Mouse (Mus musculus) ovary, postnatal 10 days (tissue): ENCODE data around the gene D630039A03Rik.
A peak's percentile ranks its signal among the peaks of the same experiment; 100 is the strongest.

Experiments
- DNase-seq: peaks from one replicate; pipeline ENCODE4 v3.0.0; 2022; ENCODE audit warnings: low spot score

D630039A03Rik gene

DNA sequence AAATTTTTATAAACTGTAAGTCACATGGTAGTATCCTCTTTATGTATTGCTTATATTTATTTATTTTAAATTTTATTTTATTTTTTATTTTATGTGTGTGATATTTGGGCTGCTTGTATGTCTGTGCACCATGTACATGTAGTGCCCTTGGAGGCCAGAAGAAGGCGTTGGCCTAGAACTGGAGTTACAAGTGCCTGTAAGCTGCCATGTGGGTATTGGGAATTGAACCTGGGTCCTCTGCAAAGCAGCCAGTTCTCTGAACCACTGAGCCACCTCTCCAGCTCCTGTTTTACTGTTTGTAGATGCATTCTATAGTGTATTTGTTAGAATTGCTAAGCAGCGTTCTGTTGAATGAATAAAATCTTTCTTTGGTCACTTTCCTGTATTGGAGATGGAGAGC, 27.9 kb downstream of the D630039A03Rik start:
- DNase-seq = no peak

DNA sequence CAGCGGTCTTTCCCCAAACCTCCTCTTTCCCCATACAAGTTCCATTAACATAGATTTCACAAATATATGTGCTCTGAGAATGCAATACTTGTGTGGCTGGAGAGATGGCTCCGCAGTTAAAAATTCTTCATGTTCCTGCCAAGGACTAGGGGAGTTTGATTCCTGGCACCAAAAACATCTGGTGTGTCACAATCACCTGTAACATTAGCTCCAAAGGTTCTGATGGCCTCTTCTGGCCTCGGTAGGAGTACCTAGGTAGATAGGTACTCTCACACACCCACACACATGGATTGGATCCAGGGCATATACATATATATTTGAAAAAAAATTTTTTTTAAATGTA, 29.2 kb downstream of the D630039A03Rik start:
- DNase-seq = no peak

DNA sequence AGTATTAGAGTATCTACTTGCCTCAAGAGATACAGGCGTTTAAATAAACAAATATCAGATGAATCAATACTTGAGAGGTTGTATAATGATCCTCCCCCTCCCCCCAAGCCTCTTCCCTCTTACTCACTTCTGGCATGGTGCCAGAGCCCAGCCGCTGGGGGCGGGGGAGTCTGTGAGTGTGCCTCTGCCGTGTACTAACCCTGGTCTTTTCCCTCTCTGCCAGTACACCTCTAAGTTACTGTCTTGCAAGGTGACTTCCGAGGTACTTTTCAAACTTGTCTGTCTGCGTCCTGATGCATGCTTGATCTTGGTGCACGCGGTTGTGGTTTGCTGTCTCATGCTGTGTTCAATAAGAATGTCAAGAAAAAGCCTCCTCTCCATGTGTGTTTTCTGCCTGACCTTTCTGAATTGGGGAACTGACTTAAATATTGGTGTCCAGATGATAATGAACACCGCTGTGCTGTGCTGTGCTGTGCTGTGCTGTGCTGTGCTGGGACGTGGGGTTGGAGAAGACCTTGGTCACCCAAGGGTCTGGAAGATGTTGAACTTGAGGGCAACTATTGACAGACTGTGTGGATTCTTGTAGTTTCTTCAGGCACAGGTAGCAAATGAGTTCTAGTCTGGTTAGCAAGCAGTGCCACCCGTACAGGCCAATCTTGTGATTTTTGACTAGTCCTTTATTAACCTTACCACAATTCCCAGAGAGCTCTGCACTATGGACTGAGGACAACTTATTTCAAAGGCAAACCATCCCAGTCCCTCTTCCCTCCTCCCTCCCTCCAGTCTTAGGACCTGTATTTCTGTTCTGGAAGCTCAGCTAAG, 29.8 kb downstream of the D630039A03Rik start:
- DNase-seq = no peak

DNA sequence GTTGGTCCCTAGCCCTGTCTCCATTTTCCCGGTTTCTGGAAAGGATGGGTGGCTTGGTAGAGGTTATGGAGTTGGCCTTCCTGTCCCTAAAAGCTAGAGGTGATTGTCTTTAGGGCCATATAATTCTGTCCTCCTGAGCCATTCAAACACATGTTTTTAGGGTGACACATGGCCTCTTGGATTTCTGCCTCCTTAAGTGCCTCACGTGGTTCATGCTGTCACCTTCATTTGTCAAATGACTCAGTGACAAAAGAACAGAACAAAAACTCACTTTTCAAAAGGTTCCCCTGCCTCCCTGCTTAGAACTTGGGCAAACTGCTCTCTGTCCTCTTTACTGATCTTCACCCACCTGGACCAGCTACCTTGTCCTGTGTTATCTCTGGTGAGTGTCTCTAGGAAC, 30.9 kb downstream of the D630039A03Rik start:
- no peak for DNase-seq

DNA sequence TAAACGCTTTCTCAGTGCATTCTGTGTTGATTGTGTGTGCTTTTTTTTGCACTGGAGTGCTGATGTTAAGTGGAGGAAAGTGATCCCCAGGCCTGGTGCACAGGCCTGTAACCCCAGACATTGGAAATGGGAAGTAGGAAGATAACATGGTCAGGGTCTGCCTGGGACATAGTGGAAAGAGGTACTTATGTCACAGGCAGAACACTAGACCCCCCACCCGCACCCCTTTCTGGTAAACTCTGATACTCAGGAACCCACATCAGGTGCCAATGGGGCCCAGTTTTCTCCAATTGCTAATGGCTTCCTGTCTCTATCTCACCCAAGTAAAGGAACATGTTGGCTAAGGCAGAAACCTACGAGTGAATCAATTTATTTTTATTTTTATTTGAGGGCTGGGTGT, 31.6 kb downstream of the D630039A03Rik start:
- DNase-seq = no peak

DNA sequence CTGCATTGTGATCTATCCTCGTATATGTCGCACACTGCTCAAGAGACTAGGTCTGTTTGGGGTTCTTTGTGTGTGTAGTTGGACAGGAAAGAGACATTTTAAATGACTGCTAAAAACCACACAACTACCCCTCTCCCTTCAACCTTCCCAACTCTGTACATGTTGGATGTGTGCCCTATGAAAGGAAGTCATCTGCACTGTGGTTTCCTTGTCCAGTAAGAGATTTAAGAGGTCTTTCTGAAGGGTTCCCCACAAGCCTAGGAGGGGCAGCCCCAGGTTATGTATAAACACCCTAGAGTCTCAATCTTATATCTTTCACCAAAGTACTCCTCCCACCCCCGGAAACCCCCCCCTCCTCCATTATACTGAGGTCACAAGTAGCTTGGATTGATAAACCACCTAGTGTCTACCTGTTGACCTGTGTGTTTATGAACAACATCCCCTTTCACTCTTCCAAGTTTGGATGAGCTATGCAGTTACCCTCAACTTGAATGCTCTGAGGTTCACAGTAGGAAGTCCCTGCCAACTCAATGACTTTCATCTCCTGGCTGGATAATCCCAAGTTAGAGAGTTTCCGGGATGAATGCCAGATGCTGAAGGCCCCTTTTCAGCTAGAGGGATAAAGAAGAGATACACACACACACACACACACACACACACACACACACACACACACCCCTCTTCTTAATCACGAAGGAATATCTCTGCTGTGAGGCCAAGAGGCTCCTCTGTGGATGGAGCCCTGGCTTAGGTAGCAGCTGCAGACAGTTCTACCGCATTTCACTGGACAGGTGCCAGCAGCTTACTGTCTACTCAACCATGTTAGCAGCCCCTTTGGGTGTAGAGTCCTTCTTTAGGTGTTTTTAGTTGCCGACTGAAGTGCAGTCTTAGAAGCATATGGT, 32.3 kb downstream of the D630039A03Rik start:
- no peak for DNase-seq

DNA sequence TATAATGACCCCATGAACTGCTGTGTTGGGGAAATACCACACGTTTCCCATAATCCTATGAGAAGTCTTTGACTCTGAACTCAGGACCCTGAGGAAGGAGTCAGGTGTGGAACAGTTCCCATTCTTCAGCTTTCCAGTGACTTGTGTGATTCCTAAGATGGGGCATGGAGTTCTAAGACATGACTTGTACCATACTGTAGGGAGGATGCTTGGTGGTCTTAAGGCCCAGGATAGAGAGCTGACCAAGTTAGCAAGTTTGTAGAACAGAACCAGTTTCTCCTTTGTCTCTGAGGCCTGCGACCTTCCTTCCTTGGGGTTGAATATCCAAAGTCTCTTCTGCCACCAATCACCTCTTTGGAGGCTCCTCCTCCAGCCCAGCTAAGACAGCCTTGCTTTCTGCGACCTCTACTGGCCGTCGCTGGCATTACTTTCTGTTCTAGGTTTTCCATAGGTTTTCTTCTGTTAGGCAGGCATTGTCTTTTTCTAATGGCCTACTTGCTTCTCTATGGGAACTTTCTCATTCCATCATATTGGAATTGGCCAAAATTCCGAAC, 36.2 kb downstream of the D630039A03Rik start:
- DNase-seq = peak; percentile 69

DNA sequence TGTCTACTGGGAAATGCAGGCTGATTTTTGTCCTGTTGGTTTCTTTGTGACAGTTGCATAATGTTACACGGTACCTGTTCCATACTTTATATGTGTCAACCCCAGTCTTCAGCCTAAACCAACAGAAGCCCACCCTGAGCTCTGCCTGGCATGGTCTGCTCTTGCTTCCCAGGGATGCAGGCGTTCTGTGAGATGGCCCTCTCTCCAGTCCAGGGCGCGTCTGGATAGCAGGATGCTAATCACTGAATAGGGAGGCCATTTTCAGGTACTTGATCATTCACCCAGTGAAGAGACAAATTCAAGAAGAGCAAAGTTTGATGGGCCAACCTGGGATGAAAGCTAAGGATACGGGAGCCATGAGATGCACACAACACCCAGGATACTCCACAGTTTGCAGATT, 37.0 kb downstream of the D630039A03Rik start:
- no peak for DNase-seq

DNA sequence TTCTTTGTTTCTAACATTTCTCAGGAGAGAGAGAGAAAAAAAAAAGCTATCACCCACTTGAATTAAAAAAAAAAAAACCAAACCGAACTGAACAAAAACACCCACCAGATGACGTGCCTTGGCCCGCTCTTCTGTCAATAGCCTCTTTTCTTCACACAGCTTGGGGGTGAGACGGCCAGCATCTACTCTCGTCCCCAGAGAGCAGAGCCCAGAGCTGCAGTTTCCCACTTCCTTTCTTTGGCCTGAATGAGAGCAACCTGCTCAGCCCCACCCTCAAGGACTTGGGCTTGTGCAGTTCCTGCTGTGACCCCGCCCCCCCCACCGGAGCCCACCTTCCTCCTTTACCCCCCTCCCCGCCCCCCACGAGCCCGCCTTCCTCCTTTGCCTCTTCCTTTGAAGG, 48.6 kb downstream of the D630039A03Rik start:
- DNase-seq = no peak

DNA sequence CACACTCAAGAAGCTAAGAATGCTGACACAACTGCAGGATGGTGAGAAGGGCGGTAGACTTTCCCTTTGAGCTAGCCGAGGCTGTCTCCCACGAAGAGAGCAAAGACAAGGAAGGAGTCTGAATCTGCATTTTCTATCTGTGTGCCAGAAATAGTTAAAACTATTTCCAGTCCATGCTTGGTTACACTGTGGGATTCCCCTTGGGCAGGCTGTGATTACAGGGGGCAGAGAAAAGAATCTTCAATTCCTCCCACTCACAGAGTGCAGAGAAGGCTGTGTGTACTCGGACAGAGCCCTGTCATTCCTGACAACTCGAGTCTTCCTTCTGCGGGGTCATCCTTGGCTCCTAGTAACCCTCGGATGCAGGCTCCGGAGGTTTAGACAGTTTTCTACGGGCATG, 49.1 kb downstream of the D630039A03Rik start:
- no peak for DNase-seq

DNA sequence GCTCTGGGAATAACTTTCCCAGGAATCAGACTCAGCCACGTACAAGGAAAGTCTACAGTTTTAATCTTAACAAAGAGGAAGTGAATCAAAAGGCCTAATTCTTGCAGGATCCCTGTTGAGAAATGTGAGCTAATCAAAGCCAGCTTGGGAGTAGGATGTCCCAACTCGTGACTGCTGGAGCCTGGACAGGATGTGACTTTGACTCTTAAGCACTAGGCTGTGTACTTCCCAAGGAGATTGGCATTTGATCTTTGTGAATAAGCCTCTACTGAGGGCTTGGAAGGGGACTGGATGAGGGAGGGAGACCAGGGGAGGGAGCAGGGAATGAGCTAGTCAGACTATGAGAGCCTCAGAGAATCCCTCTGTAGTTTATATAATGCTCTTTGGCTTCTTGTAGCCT, 50.0 kb downstream of the D630039A03Rik start:
- DNase-seq = no peak

DNA sequence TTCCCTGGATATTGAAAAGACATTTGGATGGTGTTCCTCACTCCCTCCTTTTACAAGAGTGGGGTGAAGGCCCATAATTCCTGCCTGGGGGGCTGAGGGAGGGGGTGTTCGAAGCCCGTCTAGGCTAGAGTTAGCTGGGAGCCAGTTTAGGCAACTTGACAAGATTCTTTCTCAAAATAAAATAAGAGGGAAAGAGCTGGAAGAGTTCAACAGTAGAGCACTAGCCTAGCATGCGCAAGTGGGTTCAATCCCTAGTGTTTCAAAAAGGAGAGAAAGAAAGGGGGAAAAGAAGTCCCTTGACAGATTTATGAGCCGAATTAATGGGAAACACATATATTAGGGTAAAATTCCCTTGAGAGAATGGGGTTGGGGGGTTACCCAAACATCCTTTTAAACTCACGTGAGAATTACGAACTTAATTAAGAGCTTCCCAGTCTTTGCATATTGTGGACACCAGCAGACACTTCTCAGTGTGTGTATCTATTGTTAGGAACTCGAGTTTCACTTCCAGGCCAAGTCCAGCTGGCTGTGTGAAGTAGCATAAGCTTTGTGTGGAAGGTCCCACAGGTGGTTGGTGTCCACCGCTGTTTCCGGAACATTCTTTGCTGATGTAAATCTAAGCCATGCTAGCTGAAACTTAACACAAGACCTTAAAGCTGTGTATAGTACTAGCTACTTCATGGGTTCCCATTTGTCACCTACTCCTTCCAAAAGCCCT, 53.7 kb downstream of the D630039A03Rik start:
- no peak for DNase-seq

DNA sequence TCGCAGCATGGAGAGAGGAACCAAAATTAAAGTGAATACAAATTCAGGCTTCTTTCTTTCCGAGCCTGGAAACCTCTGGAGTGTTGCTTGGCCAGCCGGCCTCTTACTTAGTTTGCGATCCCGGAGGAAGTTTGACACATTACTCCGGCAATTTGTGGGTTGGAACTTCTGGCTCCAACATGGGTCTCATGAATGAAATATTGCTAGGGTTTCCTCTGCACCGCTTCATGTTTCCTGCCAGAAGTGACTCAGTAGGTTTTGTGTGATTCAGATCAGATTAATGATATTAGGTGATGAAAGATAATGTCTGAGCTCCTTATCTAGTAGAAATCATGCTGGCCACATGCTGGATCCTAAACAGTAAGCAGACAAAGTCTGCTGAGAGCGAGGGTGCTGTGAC, 54.2 kb downstream of the D630039A03Rik start:
- no peak for DNase-seq

DNA sequence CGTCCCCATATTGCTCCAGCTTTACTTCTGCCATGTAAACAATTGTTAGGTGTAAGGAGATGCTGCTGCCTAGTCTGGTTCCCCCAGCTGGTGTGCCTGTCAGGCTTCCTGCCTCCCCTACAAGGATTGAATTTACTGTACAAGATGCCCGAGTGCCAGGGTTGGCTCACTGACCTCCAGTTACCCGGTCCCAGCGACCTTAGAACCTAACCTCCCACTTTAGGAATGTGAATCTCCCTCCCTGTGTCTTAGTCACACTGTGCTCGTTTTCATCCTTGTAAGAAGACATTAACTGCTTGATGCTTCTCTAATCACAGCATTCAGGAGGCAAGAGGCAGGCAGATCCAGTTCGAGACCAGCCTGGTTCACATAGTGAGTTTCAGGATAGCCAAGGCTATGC, 54.9 kb downstream of the D630039A03Rik start:
- no peak for DNase-seq

DNA sequence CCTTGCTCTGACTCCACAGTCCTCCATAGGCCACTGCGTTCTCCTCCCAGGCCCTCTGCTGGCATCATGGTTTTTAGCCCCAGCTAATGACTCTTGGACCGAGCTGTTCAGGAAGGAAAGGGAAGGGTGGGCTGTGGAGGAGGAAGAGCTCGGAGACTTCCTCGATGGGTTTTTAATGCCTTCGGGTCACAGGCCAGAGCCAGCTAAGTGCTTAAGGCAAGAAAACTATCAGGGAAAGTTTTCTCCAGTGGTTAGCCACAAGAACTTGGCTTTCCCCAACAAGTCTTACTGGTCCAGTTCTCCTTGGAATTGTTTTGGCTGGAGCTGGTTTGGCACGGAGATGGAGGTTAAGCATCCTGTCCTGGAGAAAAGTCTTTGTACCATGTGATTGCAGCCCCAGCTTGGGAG, 55.9 kb downstream of the D630039A03Rik start:
- no peak for DNase-seq
